Mouse (Mus musculus) cerebellum, adult 2 months (tissue): Measurements from ENCODE around the gene Ccdc34.

Experiments used
- CTCF ChIP-seq: fragments of 200-500 bp; IDR thresholded peaks from 2 replicates; pipeline ENCODE4 v1.5.1; 2011; ENCODE audit warnings: low read depth, mild to moderate bottlenecking, control low read depth, low read length, moderate library complexity, borderline replicate concordance; ENCODE audit not compliant: insufficient read depth
- POLR2A ChIP-seq: fragments of 200-500 bp; IDR thresholded peaks from 2 replicates; pipeline ENCODE4 v1.6.1; 2011; ENCODE audit warnings: low read length, control low read depth, borderline replicate concordance; ENCODE audit not compliant: insufficient read depth

GRCm38 (mm10) chr2:109979209-109979608 is 38.4 kb upstream of the Ccdc34 start:
- TF ChIP-seq POLR2A = no peak
- TF ChIP-seq CTCF = no peak
